Mouse (Mus musculus) C2C12 (cell line): ENCODE results near the gene Ube2j2. TPM values are rescaled to one million over a fixed set of nuclear protein-coding genes. Genes with fewer than 3 reads are reported as not detected.

Source experiments
- H3K27me3 ChIP-seq: one replicate; pipeline ENCODE4 v1.6.1; 2011; ENCODE audit not compliant: control insufficient read depth, insufficient read depth, insufficient read length
- H3K36me3 ChIP-seq: one replicate; pipeline ENCODE4 v1.6.1; 2011; ENCODE audit not compliant: control insufficient read depth, insufficient read depth
- H3K4me3 ChIP-seq: one replicate; pipeline ENCODE4 v1.5.1; 2011; ENCODE audit warnings: mild to moderate bottlenecking, control low read depth; ENCODE audit not compliant: poor library complexity, insufficient read depth, severe bottlenecking
- H3K79me2 ChIP-seq: one replicate; pipeline ENCODE4 v1.6.1; 2011; ENCODE audit not compliant: control insufficient read depth, insufficient read depth
- H3K79me3 ChIP-seq: one replicate; pipeline ENCODE4 v1.6.1; 2011; ENCODE audit warnings: low read depth, control low read depth
- H3ac ChIP-seq: one replicate; pipeline ENCODE3; 2011; ENCODE audit warnings: low read depth; ENCODE audit not compliant: control insufficient read depth, insufficient read length
- CEBPB ChIP-seq: IDR thresholded peaks from one replicate; pipeline ENCODE4 v1.6.1; 2011; ENCODE audit warnings: low read depth, mild to moderate bottlenecking, control low read depth, moderate library complexity
- CTCF ChIP-seq: IDR thresholded peaks from one replicate; pipeline ENCODE4 v1.5.1; 2011; ENCODE audit not compliant: control insufficient read depth, insufficient read depth, insufficient read length
- FOSL1 ChIP-seq: IDR thresholded peaks from one replicate; pipeline ENCODE4 v1.8.0; 2011; ENCODE audit warnings: mild to moderate bottlenecking, low read length; ENCODE audit not compliant: poor library complexity, insufficient read depth, severe bottlenecking
- MAX ChIP-seq: IDR thresholded peaks from one replicate; pipeline ENCODE4 v1.6.1; 2011; ENCODE audit warnings: mild to moderate bottlenecking, control low read depth
- MYOD1 ChIP-seq: IDR thresholded peaks from one replicate; pipeline ENCODE4 v1.6.1; 2011; ENCODE audit warnings: low read depth; ENCODE audit not compliant: control insufficient read depth, insufficient read length
- MYOG ChIP-seq: IDR thresholded peaks from one replicate; pipeline ENCODE4 v1.6.1; 2011; ENCODE audit not compliant: control insufficient read depth, insufficient read length; ENCODE audit errors: extremely low read depth
- USF1 ChIP-seq: IDR thresholded peaks from one replicate; pipeline ENCODE4 v1.6.1; 2011; ENCODE audit warnings: low read depth, mild to moderate bottlenecking, control low read depth, moderate library complexity
- polyA plus RNA-seq: library from polyadenylated mRNA; unstranded; fragments of >200 nt; fragmentation: generic; extraction: Trizol; gene quantifications from one replicate; pipeline ENCODE4 v1.2.1, GENCODE M21; 2012; ENCODE audit warnings: missing spikeins

Gene Ube2j2
- polyA plus RNA-seq, 1 experiment = 68.2 TPM

DNA sequence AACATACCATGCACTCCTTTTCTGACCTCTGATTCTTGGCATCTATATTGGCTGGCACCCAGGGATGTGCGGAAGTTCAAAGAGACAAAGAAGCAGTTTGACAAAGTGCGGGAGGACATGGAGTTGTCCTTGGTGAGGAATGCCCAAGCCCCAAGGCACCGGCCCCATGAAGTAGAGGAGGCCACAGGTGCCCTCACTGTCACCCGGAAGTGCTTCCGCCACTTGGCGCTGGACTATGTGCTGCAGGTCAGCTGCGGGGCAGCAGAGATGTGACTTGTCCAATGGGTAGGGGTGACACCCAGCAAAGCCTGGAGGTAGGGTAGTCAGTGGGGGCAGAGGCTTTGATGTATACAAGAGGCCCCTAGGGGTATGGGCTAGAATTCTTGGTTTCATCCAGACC lies 44.3 kb upstream of the Ube2j2 start:
- H3K27me3 ChIP-seq = no peaks in the 10 kb centered on the region
- peaks cover 23% of the 10 kb centered on the region for H3K79me3 ChIP-seq
- H3K4me3 ChIP-seq = no peak overlapping the region
- H3K36me3 ChIP-seq = peaks cover 43% of the 10 kb centered on the region
- H3ac ChIP-seq = no peak overlapping the region
- H3K79me2 ChIP-seq = peaks cover 25% of the 10 kb centered on the region
- no peak for TF ChIP-seq CTCF
- no peak for TF ChIP-seq MYOG
- TF ChIP-seq USF1 = no peak
- no peak for TF ChIP-seq MAX
- TF ChIP-seq FOSL1 = no peak
- TF ChIP-seq CEBPB = no peak
- no peak for TF ChIP-seq MYOD1

DNA sequence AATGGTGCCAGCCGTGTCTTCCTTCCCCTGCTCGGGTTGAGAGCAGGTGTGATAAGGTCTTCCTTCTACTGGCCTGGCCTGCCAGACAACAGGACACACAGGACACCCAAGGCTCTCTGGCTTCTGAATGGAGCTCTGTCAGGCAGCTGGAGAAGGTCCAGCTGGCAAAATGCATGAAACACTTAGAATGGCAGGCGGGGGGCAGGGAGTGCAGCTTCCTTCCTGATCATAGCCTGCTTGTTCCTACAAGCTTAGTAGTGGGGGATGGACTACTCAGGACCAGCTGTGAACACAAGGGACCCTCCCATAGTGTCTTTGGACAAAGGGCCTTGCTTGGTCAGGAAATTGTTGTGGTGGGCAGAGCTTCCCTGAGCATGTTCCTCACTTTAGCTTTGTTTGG lies 42.4 kb upstream of the Ube2j2 start:
- no peak for TF ChIP-seq MYOD1
- TF ChIP-seq CTCF = no peak
- TF ChIP-seq MAX = no peak
- no peak for TF ChIP-seq FOSL1
- TF ChIP-seq CEBPB = no peak
- no peak for TF ChIP-seq MYOG
- no peak for TF ChIP-seq USF1
- peaks cover 7% of the 10 kb centered on the region for H3K79me3 ChIP-seq
- H3K79me2 ChIP-seq = peaks cover 7% of the 10 kb centered on the region
- H3K36me3 ChIP-seq = peaks cover 40% of the 10 kb centered on the region
- no peak overlapping the region for H3K4me3 ChIP-seq
- H3ac ChIP-seq = no peak overlapping the region
- H3K27me3 ChIP-seq = no peaks in the 10 kb centered on the region

DNA sequence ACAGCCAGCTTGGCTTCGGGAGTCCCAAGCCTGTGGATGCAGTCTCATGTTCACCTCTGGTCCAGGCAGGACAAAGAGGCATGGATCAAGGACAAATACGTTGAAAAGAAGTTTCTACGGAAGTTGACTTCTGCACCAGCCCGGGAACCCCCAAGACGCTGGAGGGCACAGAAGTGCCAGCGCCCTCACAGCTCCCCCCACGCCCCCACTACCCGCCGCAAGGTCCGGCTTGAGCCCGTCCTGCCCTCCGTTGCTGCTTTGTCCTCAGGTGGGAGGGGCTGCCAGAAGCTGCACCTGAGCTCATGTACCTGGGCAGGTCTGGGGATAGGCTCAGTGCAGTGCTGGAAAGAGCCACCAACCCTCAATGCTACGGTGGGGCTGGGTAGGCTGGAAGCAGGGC lies 40.4 kb upstream of the Ube2j2 start:
- Histone ChIP-seq H3K36me3 (peaks cover 31% of the 10 kb centered on the region), H3K4me3 (no peak overlapping the region)

DNA sequence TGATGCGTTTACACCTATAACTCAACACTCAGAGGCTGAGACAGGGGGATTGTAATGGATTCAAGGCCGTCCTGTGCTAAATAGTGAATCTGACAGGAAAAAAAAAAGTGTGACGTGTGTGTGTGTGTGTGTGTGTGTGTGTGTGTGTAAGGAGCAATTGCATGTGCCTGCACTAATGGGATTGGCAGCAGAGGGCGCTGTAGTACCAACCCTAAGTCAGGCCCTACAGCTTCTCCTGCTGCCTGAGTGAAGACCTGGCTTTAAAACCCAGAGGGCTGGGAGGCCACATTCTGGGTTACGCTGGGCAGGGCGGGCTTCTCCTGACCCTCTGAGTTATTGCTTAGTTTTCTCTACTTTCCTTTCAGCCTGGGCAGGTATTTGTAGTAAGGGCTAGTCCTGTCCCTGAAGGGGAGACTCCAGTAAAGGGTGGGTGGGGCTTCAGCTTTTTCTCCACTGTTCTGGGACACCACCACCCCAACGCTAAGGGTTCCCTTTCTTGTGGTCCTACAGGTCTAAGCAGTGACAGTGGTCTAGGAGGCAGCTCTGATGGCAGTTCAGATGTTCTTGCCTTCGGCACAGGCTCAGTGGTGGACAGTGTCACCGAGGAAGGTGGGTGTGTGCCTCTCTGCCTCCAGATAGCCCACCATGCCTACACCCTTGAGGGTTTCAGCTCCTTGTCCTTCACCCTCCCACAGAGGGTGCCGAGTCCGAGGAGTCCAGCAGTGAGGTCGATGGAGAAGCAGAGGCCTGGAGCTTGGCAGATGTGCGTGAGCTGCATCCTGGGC lies 39.1 kb upstream of the Ube2j2 start:
- TF ChIP-seq MYOG = no peak
- no peak for TF ChIP-seq CTCF
- no peak for TF ChIP-seq FOSL1

More for the DNA sequence above, 40.4 kb upstream of the Ube2j2 start:
- H3K79me2 ChIP-seq = no peaks in the 10 kb centered on the region
- H3K27me3 ChIP-seq = no peaks in the 10 kb centered on the region
- TF ChIP-seq FOSL1 = no peak
- TF ChIP-seq CEBPB = no peak
- TF ChIP-seq MYOG = no peak
- no peak for TF ChIP-seq CTCF
- no peak for TF ChIP-seq USF1
- no peak for TF ChIP-seq MYOD1
- TF ChIP-seq MAX = no peak
- no peak overlapping the region for H3ac ChIP-seq
- no peaks in the 10 kb centered on the region for H3K79me3 ChIP-seq

DNA sequence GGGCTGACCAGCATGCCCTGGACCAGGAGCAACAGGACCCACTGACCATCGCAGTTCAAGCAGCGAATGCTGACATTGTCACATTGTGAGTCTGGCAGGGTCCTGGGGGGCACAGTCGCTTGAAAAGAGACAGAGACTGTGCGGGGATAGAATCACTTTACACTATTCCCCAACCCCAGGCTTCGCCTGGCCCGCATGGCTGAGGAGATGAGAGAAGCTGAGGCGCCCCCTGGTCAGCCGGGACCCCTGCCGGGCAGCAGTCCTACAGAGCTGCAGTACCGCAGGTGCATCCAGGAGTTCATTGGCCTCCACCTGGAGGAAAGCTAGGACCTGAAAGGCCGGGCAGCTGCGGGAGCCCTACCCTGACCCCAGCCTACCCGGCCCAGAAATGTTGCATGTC lies 38.0 kb upstream of the Ube2j2 start:
- no peaks in the 10 kb centered on the region for H3K27me3 ChIP-seq
- H3K79me3 ChIP-seq = no peaks in the 10 kb centered on the region
- H3K79me2 ChIP-seq = no peaks in the 10 kb centered on the region
- no peak overlapping the region for H3K4me3 ChIP-seq
- peaks cover 22% of the 10 kb centered on the region for H3K36me3 ChIP-seq
- no peak overlapping the region for H3ac ChIP-seq
- no peak for TF ChIP-seq MYOD1
- no peak for TF ChIP-seq FOSL1
- TF ChIP-seq MAX = no peak
- TF ChIP-seq USF1 = no peak
- TF ChIP-seq MYOG = no peak
- TF ChIP-seq CEBPB = no peak
- TF ChIP-seq CTCF = no peak

More for the DNA sequence above, 39.1 kb upstream of the Ube2j2 start:
- H3K4me3 ChIP-seq = no peak overlapping the region
- no peak overlapping the region for H3ac ChIP-seq
- peaks cover 27% of the 10 kb centered on the region for H3K36me3 ChIP-seq
- H3K27me3 ChIP-seq = no peaks in the 10 kb centered on the region
- no peaks in the 10 kb centered on the region for H3K79me3 ChIP-seq
- H3K79me2 ChIP-seq = no peaks in the 10 kb centered on the region

DNA sequence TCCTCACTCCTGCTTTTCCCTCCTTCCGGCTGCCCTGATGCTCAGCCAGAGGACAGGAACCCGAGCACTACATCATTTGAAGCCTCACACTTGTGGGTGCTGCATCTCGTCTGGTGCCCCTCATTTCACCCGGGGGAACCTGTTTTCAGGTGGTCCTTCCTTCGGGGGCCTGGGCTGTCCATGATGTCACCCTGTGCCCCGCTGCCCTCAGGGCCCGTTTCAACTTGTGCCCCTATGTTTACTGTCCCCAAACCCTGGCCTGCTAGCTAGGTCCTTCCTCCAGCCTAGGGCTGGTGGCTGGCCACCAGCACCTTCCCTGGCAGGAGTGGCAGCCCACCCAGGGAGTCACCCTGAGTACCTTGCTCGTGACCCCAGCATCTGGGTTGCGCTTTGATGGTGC lies 37.5 kb upstream of the Ube2j2 start:
- TF ChIP-seq MAX = no peak
- no peak for TF ChIP-seq MYOG
- H3K79me2 ChIP-seq = no peaks in the 10 kb centered on the region
- no peak overlapping the region for H3K4me3 ChIP-seq
- no peaks in the 10 kb centered on the region for H3K79me3 ChIP-seq
- peaks cover 19% of the 10 kb centered on the region for H3K36me3 ChIP-seq
- no peaks in the 10 kb centered on the region for H3K27me3 ChIP-seq
- H3ac ChIP-seq = no peak overlapping the region
